Mouse (Mus musculus): ENCODE results near the gene Lrrc75b. TPM values are rescaled to one million over a fixed set of nuclear protein-coding genes. Genes with fewer than 3 reads are reported as not detected.
"Not testable (repeated sequence)": the region's sequence is repeated elsewhere in the genome, so short reads cannot be mapped to it uniquely, and the experiment has no call there.

The Lrrc75b gene
- polyA plus RNA-seq, 2 experiments = 0.04 TPM; not detected in 1

DNA sequence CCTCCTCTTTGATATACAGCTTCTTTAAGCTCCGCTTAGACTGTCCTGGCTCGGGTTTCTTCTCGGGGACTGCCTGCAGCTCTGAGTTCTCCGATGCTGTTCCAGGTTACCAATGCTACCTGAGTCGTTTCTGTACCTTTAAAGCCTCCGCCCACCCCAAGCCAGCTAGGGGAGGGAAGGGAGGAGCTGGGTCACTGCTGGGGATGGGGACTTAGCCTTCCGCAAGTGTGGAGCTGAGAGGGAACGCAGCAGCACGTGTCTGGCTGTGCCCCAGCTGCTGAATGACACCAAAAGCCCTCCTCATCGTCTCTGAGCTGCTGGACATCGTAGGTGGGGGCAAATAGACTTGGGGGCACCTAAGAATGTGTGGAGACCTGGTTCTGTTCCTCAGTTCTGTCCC is 8.3 kb upstream of the Lrrc75b start:
- H3K9ac ChIP-seq (replicated peaks) = no peak overlapping the region
- peaks cover 0 to 16% of the 10 kb centered on the region in 2 experiments; a peak in 2 of 4 replicates for H3K4me1 ChIP-seq (replicated peaks; ENCODE audit: control insufficient read depth in 2 of 2, insufficient read depth in 2 of 2, low read length in 1 of 2)
- ATAC-seq (ENCODE audit: insufficient read depth) = no peak
- TF ChIP-seq CTCF (IDR thresholded peaks at IDR 0.05; ENCODE audit: low read depth) = no peak
- no peak for TF ChIP-seq EP300 (IDR thresholded peaks at IDR 0.05; ENCODE audit: low read depth)
- H3K4me2 ChIP-seq (ENCODE audit: low read depth) = no peak overlapping the region
- H3K27me3 ChIP-seq (ENCODE audit: control insufficient read depth, insufficient read depth, low read length) = no peaks in the 10 kb centered on the region
- H3K27ac ChIP-seq = no peak overlapping the region
- H3K36me3 ChIP-seq (replicated peaks; ENCODE audit: control insufficient read depth, insufficient read depth, low read depth) = no peaks in the 10 kb centered on the region
- no peaks in the 10 kb centered on the region for H3K9me3 ChIP-seq (ENCODE audit: control insufficient read depth, low read length)
- WGBS (ENCODE audit: insufficient replicate concordance) = 22% methylated on average over 11 of the region's 11 CpGs
- no peak overlapping the region for H3K4me3 ChIP-seq (ENCODE audit: insufficient read depth in 1 of 2, low read depth in 2 of 2, low read length in 2 of 2)
- no peak for DNase-seq (ENCODE audit: low read depth in 3 of 3, low spot score in 3 of 3)

DNA sequence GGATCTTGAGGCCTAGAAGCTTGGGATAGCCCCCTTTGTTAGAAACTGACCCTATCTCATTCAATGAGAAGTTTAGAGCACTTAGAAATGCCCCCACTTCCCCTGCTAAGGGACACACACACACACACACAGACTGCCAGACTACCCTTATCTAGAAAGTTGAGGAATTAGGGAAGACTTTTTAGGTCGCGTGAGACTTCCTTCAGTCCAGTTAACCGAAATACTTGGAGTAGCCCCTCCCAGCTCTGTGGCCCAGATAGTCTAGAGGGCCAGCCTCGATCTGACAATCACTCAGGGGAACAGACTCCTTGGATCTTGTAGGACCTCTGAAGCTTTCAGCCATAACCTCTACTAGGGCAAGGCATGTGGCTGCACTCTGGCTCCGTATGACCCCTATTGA is 7.9 kb upstream of the Lrrc75b start:
- no peak overlapping the region for H3K9ac ChIP-seq (replicated peaks)
- DNase-seq (ENCODE audit: low read depth in 3 of 3, low spot score in 3 of 3) (no peak), ATAC-seq (ENCODE audit: insufficient read depth) (no peak)
- TF ChIP-seq CTCF (IDR thresholded peaks at IDR 0.05; ENCODE audit: low read depth) = no peak
- TF ChIP-seq EP300 (IDR thresholded peaks at IDR 0.05; ENCODE audit: low read depth) = no peak
- no peaks in the 10 kb centered on the region for H3K9me3 ChIP-seq (ENCODE audit: control insufficient read depth, low read length)
- 15% methylated on average over 5 of the region's 5 CpGs for WGBS (ENCODE audit: insufficient replicate concordance)
- no peak overlapping the region for H3K4me3 ChIP-seq (ENCODE audit: insufficient read depth in 1 of 2, low read depth in 2 of 2, low read length in 2 of 2)
- no peak overlapping the region for H3K27ac ChIP-seq
- H3K36me3 ChIP-seq (replicated peaks; ENCODE audit: control insufficient read depth, insufficient read depth, low read depth) = no peaks in the 10 kb centered on the region
- no peaks in the 10 kb centered on the region for H3K27me3 ChIP-seq (ENCODE audit: control insufficient read depth, insufficient read depth, low read length)
- H3K4me2 ChIP-seq (ENCODE audit: low read depth) = no peak overlapping the region
- peaks cover 0 to 16% of the 10 kb centered on the region in 2 experiments; a peak in 2 of 4 replicates for H3K4me1 ChIP-seq (replicated peaks; ENCODE audit: control insufficient read depth in 2 of 2, insufficient read depth in 2 of 2, low read length in 1 of 2)

DNA sequence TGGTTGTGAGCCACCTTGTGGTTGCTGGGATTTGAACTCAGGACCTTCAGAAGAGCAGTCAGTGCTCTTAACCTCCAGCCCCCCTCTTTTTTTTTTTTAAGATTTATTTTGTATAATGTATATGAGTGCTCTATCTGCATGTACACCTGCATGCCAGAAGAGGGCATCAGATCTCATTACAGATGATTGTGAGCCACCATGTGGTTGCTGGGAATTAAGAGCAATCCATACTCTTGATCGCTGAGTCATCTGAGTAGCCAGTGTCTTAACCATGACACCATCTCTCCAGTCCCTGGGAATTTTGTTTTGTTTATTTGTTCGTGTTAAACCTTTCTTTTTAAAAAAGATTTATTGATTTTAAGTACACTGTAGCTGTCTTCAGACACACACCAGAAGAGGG is 6.6 kb upstream of the Lrrc75b start:
- H3K9me3 ChIP-seq (ENCODE audit: control insufficient read depth, low read length); H3K36me3 ChIP-seq (replicated peaks; ENCODE audit: control insufficient read depth, insufficient read depth, low read depth); H3K4me2 ChIP-seq (ENCODE audit: low read depth); H3K27me3 ChIP-seq (ENCODE audit: control insufficient read depth, insufficient read depth, low read length); H3K4me3 ChIP-seq (ENCODE audit: insufficient read depth in 1 of 2, low read depth in 2 of 2, low read length in 2 of 2); DNase-seq (ENCODE audit: low read depth in 3 of 3, low spot score in 3 of 3); H3K27ac ChIP-seq; ATAC-seq (ENCODE audit: insufficient read depth); H3K9ac ChIP-seq (replicated peaks): not testable (repeated sequence)
- H3K4me1 ChIP-seq (replicated peaks; ENCODE audit: control insufficient read depth in 2 of 2, insufficient read depth in 2 of 2, low read length in 1 of 2) = peaks cover 0 to 16% of the 10 kb centered on the region in 2 experiments; a peak in 2 of 4 replicates
- 64% methylated on average over 2 of the region's 2 CpGs for WGBS (ENCODE audit: insufficient replicate concordance)

DNA sequence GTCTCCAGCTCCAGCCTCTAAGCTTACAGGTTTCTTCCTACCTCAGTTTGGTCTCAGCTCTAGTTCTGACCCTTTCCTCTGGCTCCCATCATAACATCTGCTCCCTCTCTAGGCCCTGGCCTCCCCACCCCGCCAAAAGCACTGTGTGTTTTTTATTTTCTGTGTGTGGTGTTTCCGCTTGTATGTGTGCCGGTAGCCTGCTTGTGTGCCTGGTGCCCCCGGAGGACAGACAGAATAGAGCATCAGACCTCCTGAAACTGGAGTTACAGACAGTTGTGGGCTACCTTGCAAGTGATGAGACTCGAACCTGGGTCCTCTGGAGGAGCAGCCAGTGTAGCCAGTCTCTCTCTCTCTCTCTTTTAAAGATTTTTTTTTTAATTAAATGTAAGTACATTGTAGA is 6.2 kb upstream of the Lrrc75b start:
- DNase-seq (ENCODE audit: low read depth in 3 of 3, low spot score in 3 of 3) (no peak), ATAC-seq (ENCODE audit: insufficient read depth) (no peak)
- H3K9me3 ChIP-seq (ENCODE audit: control insufficient read depth, low read length) = no peaks in the 10 kb centered on the region
- H3K36me3 ChIP-seq (replicated peaks; ENCODE audit: control insufficient read depth, insufficient read depth, low read depth) = no peaks in the 10 kb centered on the region
- TF ChIP-seq CTCF (IDR thresholded peaks at IDR 0.05; ENCODE audit: low read depth) (no peak; the same call in 1 of the 2 replicates), EP300 (IDR thresholded peaks at IDR 0.05; ENCODE audit: low read depth) (no peak)
- no peak overlapping the region for H3K27ac ChIP-seq
- WGBS (ENCODE audit: insufficient replicate concordance) = 39% methylated on average over 5 of the region's 5 CpGs
- no peak overlapping the region for H3K9ac ChIP-seq (replicated peaks)
- H3K4me1 ChIP-seq (replicated peaks; ENCODE audit: control insufficient read depth in 2 of 2, insufficient read depth in 2 of 2, low read length in 1 of 2) = peaks cover 0 to 16% of the 10 kb centered on the region in 2 experiments; a peak in 2 of 4 replicates
- H3K4me3 ChIP-seq (ENCODE audit: insufficient read depth in 1 of 2, low read depth in 2 of 2, low read length in 2 of 2) = no peak overlapping the region
- no peak overlapping the region for H3K4me2 ChIP-seq (ENCODE audit: low read depth)
- H3K27me3 ChIP-seq (ENCODE audit: control insufficient read depth, insufficient read depth, low read length) = peaks cover 6% of the 10 kb centered on the region

DNA sequence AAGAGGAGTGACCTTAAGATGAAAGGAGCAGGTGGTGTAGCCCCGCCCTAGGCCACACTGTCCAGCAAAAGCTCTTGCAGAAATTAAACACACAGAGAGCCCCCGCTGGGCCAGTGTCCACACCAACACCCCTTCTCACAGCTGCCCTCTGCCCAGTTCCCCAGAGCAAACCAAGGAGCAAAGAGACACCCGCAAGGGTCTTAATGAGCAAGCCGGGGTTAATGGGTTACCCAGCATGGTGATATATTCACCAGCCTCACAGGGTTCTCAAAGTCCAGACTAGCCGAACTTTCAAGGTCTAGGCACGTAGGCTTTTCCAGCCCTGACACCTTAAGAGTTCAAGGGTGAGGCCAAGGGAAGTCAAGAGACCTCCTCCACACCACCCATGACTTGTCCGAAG is 5.8 kb upstream of the Lrrc75b start:
- H3K9ac ChIP-seq (replicated peaks) = no peak overlapping the region
- H3K27me3 ChIP-seq (ENCODE audit: control insufficient read depth, insufficient read depth, low read length) = peaks cover 10% of the 10 kb centered on the region
- H3K27ac ChIP-seq = no peak overlapping the region
- TF ChIP-seq EP300 (IDR thresholded peaks at IDR 0.05; ENCODE audit: low read depth) (no peak), CTCF (IDR thresholded peaks at IDR 0.05; ENCODE audit: low read depth) (no peak)
- H3K4me2 ChIP-seq (ENCODE audit: low read depth) = peak overlapping the region; percentile 13; the same call in 1 of the 2 replicates
- 25% methylated on average over 7 of the region's 7 CpGs for WGBS (ENCODE audit: insufficient replicate concordance)
- ATAC-seq (ENCODE audit: insufficient read depth) (peak; percentile 26; the same call in 1 of the 2 replicates), DNase-seq (ENCODE audit: low read depth in 3 of 3, low spot score in 3 of 3) (no peak)
- peaks cover 0 to 16% of the 10 kb centered on the region in 2 experiments; a peak in 2 of 4 replicates for H3K4me1 ChIP-seq (replicated peaks; ENCODE audit: control insufficient read depth in 2 of 2, insufficient read depth in 2 of 2, low read length in 1 of 2)
- no peak overlapping the region for H3K4me3 ChIP-seq (ENCODE audit: insufficient read depth in 1 of 2, low read depth in 2 of 2, low read length in 2 of 2)
- H3K9me3 ChIP-seq (ENCODE audit: control insufficient read depth, low read length) = no peaks in the 10 kb centered on the region
- H3K36me3 ChIP-seq (replicated peaks; ENCODE audit: control insufficient read depth, insufficient read depth, low read depth) = no peaks in the 10 kb centered on the region

Measured in liver, embryonic 14.5 days (tissue).